Mouse (Mus musculus) Muller cell, postnatal 12 days (primary cell): ENCODE results near the gene Prpf39.
A peak's percentile ranks its signal among the peaks of the same experiment; 100 is the strongest.

Experiments used
- DNase-seq: peaks from one replicate; pipeline ENCODE4 v3.0.0-alpha.2; 2015; ENCODE audit errors: inconsistent ontology term

Prpf39 gene

GRCm38 (mm10) chr12:65036190-65036870, at the start of gene Prpf39:
Gene Prpf39 (plus strand): TSS chr12:65036333.
- peak; percentile 92 for DNase-seq

- DNase-seq = no peak
Measured at GRCm38 (mm10) chr12:65007725-65008124, 28.4 kb upstream of the Prpf39 start.

- no peak for DNase-seq
Measured at GRCm38 (mm10) chr12:65022842-65023241, 13.3 kb upstream of the Prpf39 start.

- DNase-seq = no peak
Measured at GRCm38 (mm10) chr12:65035839-65036189, 319 bp upstream of the Prpf39 start.

- no peak for DNase-seq
Measured at GRCm38 (mm10) chr12:65036892-65037545, 886 bp downstream of the Prpf39 start.

- peak; percentile 70 for DNase-seq
Measured at GRCm38 (mm10) chr12:65037546-65037937, 1.4 kb downstream of the Prpf39 start.

GRCm38 (mm10) chr12:65048799-65049198, 12.7 kb downstream of the Prpf39 start:
- no peak for DNase-seq

GRCm38 (mm10) chr12:65058203-65058602, 22.1 kb downstream of the Prpf39 start:
- DNase-seq = no peak

- no peak for DNase-seq
Measured at GRCm38 (mm10) chr12:65061082-65061481, 24.9 kb downstream of the Prpf39 start.

GRCm38 (mm10) chr12:65065241-65065640, 29.1 kb downstream of the Prpf39 start:
- no peak for DNase-seq

GRCm38 (mm10) chr12:65066234-65066633, 30.1 kb downstream of the Prpf39 start:
- no peak for DNase-seq

GRCm38 (mm10) chr12:65068409-65068808, 32.3 kb downstream of the Prpf39 start:
- DNase-seq = no peak

- peak; percentile 9 for DNase-seq
Measured at GRCm38 (mm10) chr12:65072911-65073610, 36.9 kb downstream of the Prpf39 start.

- DNase-seq = peak; percentile 99
Measured at GRCm38 (mm10) chr12:65073611-65074178, 37.6 kb downstream of the Prpf39 start, which contains the start of gene Fkbp3. Gene Fkbp3 (minus strand): TSS chr12:65074007.

- DNase-seq = peak; percentile 19
Measured at GRCm38 (mm10) chr12:65074651-65075050, 38.5 kb downstream of the Prpf39 start.

- DNase-seq = peak; percentile 93
Measured at GRCm38 (mm10) chr12:65075085-65075732, 39.1 kb downstream of the Prpf39 start, which contains the start of gene Fancm. Gene Fancm (plus strand): TSS chr12:65075603.

- DNase-seq = peak; percentile 42
Measured at GRCm38 (mm10) chr12:65075733-65076310, 39.7 kb downstream of the Prpf39 start.

- no peak for DNase-seq
Measured at GRCm38 (mm10) chr12:65076906-65077305, 40.8 kb downstream of the Prpf39 start.

GRCm38 (mm10) chr12:65108746-65109145, 72.6 kb downstream of the Prpf39 start:
- no peak for DNase-seq

GRCm38 (mm10) chr12:65111503-65111902, 75.4 kb downstream of the Prpf39 start:
- DNase-seq = no peak

- DNase-seq = no peak
Measured at GRCm38 (mm10) chr12:65112811-65113210, 76.7 kb downstream of the Prpf39 start.
